Mouse (Mus musculus) liver, adult 2 months (tissue): Measurements from ENCODE around the gene Zmiz1.

Source experiments
- CTCF ChIP-seq: fragments of 200-500 bp; IDR thresholded peaks from 2 replicates; pipeline ENCODE4 v1.5.1; 2011; ENCODE audit warnings: low read depth, low read length, control low read depth
- POLR2A ChIP-seq: fragments of 200-500 bp; IDR thresholded peaks from 2 replicates; pipeline ENCODE4 v1.6.1; 2011; ENCODE audit warnings: low read length, control low read depth; ENCODE audit not compliant: insufficient read depth; ENCODE audit errors: extremely low read depth

DNA sequence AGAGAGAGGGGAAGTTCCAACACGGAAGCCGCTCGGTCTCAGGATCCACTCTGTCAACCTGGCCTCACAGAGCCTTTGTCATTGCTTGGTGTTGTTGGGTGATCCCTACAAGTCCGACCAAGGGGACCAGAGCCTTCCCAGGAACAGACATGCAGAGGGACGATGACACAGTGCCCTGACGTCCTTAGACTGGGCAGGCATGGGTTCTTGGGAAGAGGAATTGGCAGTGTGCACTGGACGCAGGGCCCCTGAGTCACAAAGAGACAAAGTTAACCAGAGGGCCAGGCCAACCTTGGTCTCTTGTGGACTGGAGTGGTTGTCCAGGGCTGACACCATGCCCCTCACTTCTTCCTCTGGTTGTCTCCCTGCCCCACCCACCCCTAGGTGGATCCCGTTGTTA lies 67.9 kb downstream of the Zmiz1 start:
- TF ChIP-seq CTCF = no peak
- no peak for TF ChIP-seq POLR2A
